Mouse (Mus musculus): Measurements from ENCODE around the gene Fgfr2.
A peak's percentile ranks its signal among the peaks of the same experiment; 100 is the strongest.

The Fgfr2 gene

GRCm38 (mm10) chr7:131609677-131610076 lies 1513.5 kb downstream of the Fgfr2 start:
- Histone ChIP-seq H3K4me1 (replicated peaks; ENCODE audit: low read depth, low read length) (peaks cover 8% of the 10 kb centered on the region), H3K36me3 (ENCODE audit: insufficient read depth, low read length) (no peaks in the 10 kb centered on the region), H3K4me3 (replicated peaks; ENCODE audit: low read length) (no peak overlapping the region), H3K9me3 (ENCODE audit: low read length) (no peaks in the 10 kb centered on the region), H3K27me3 (ENCODE audit: insufficient read depth, low read length) (no peaks in the 10 kb centered on the region; the same call in 1 of the 2 replicates)
- TF ChIP-seq POU5F1 (IDR thresholded peaks at IDR 0.05; ENCODE audit: borderline replicate concordance, low read length) (no peak), CTCF (conservative IDR thresholded peaks at IDR 0.05; ENCODE audit: low read length) (no peak), NANOG (IDR thresholded peaks at IDR 0.05; ENCODE audit: borderline replicate concordance, low read length) (no peak)

- H3K4me1 ChIP-seq (replicated peaks; ENCODE audit: low read depth, low read length) = peaks cover 10% of the 10 kb centered on the region
- H3K36me3 ChIP-seq (ENCODE audit: insufficient read depth, low read length) = no peaks in the 10 kb centered on the region
- TF ChIP-seq NANOG (IDR thresholded peaks at IDR 0.05; ENCODE audit: borderline replicate concordance, low read length) = no peak
- H3K27me3 ChIP-seq (ENCODE audit: insufficient read depth, low read length) = no peaks in the 10 kb centered on the region; the same call in 1 of the 2 replicates
- no peaks in the 10 kb centered on the region for H3K9me3 ChIP-seq (ENCODE audit: low read length)
- no peak overlapping the region for H3K4me3 ChIP-seq (replicated peaks; ENCODE audit: low read length)
Observed at GRCm38 (mm10) chr7:131608049-131608448, 1515.1 kb downstream of the Fgfr2 start.

GRCm38 (mm10) chr7:131605481-131605880 lies 1517.7 kb downstream of the Fgfr2 start:
- TF ChIP-seq CTCF (conservative IDR thresholded peaks at IDR 0.05; ENCODE audit: low read length) = no peak
- TF ChIP-seq POU5F1 (IDR thresholded peaks at IDR 0.05; ENCODE audit: borderline replicate concordance, low read length) = no peak
- TF ChIP-seq NANOG (IDR thresholded peaks at IDR 0.05; ENCODE audit: borderline replicate concordance, low read length) = no peak
- Histone ChIP-seq H3K4me3 (replicated peaks; ENCODE audit: low read length) (no peak overlapping the region), H3K36me3 (ENCODE audit: insufficient read depth, low read length) (no peaks in the 10 kb centered on the region), H3K27me3 (ENCODE audit: insufficient read depth, low read length) (peaks cover under 1% of the 10 kb centered on the region; the same call in 1 of the 2 replicates), H3K4me1 (replicated peaks; ENCODE audit: low read depth, low read length) (peaks cover 10% of the 10 kb centered on the region), H3K9me3 (ENCODE audit: low read length) (no peaks in the 10 kb centered on the region)

GRCm38 (mm10) chr7:131604946-131605345 lies 1518.2 kb downstream of the Fgfr2 start:
- Histone ChIP-seq H3K36me3 (ENCODE audit: insufficient read depth, low read length) (no peaks in the 10 kb centered on the region), H3K4me3 (replicated peaks; ENCODE audit: low read length) (no peak overlapping the region), H3K9me3 (ENCODE audit: low read length) (no peaks in the 10 kb centered on the region), H3K4me1 (replicated peaks; ENCODE audit: low read depth, low read length) (peaks cover 10% of the 10 kb centered on the region), H3K27me3 (ENCODE audit: insufficient read depth, low read length) (peaks cover 6% of the 10 kb centered on the region; the same call in 1 of the 2 replicates)
- TF ChIP-seq NANOG (IDR thresholded peaks at IDR 0.05; ENCODE audit: borderline replicate concordance, low read length) = no peak

GRCm38 (mm10) chr7:131603186-131603585 lies 1520.0 kb downstream of the Fgfr2 start:
- Histone ChIP-seq H3K36me3 (ENCODE audit: insufficient read depth, low read length) (no peaks in the 10 kb centered on the region), H3K4me1 (replicated peaks; ENCODE audit: low read depth, low read length) (peaks cover 5% of the 10 kb centered on the region; the same call in 1 of the 2 replicates), H3K9me3 (ENCODE audit: low read length) (no peaks in the 10 kb centered on the region), H3K4me3 (replicated peaks; ENCODE audit: low read length) (no peak overlapping the region), H3K27me3 (ENCODE audit: insufficient read depth, low read length) (peaks cover 9% of the 10 kb centered on the region; the same call in 1 of the 2 replicates)
- TF ChIP-seq NANOG (IDR thresholded peaks at IDR 0.05; ENCODE audit: borderline replicate concordance, low read length) = no peak
- TF ChIP-seq POU5F1 (IDR thresholded peaks at IDR 0.05; ENCODE audit: borderline replicate concordance, low read length) = no peak
- no peak for TF ChIP-seq CTCF (conservative IDR thresholded peaks at IDR 0.05; ENCODE audit: low read length)

GRCm38 (mm10) chr7:131602106-131602505 lies 1521.0 kb downstream of the Fgfr2 start:
- Histone ChIP-seq H3K27me3 (ENCODE audit: insufficient read depth, low read length) (peaks cover 14% of the 10 kb centered on the region), H3K36me3 (ENCODE audit: insufficient read depth, low read length) (no peaks in the 10 kb centered on the region), H3K4me1 (replicated peaks; ENCODE audit: low read depth, low read length) (peaks cover 7% of the 10 kb centered on the region; the same call in 1 of the 2 replicates), H3K9me3 (ENCODE audit: low read length) (no peaks in the 10 kb centered on the region), H3K4me3 (replicated peaks; ENCODE audit: low read length) (no peak overlapping the region)
- TF ChIP-seq NANOG (IDR thresholded peaks at IDR 0.05; ENCODE audit: borderline replicate concordance, low read length) (no peak), POU5F1 (IDR thresholded peaks at IDR 0.05; ENCODE audit: borderline replicate concordance, low read length) (no peak), CTCF (conservative IDR thresholded peaks at IDR 0.05; ENCODE audit: low read length) (no peak)

- no peaks in the 10 kb centered on the region for H3K9me3 ChIP-seq (ENCODE audit: low read length)
- no peak overlapping the region for H3K4me3 ChIP-seq (replicated peaks; ENCODE audit: low read length)
- TF ChIP-seq CTCF (conservative IDR thresholded peaks at IDR 0.05; ENCODE audit: low read length) (peak; percentile 53), POU5F1 (IDR thresholded peaks at IDR 0.05; ENCODE audit: borderline replicate concordance, low read length) (no peak)
- H3K36me3 ChIP-seq (ENCODE audit: insufficient read depth, low read length) = no peaks in the 10 kb centered on the region
- H3K27me3 ChIP-seq (ENCODE audit: insufficient read depth, low read length) = peaks cover 16% of the 10 kb centered on the region
- peaks cover 5% of the 10 kb centered on the region; the same call in 1 of the 2 replicates for H3K4me1 ChIP-seq (replicated peaks; ENCODE audit: low read depth, low read length)
Observed at GRCm38 (mm10) chr7:131598483-131598824, 1524.7 kb downstream of the Fgfr2 start.

- TF ChIP-seq NANOG (IDR thresholded peaks at IDR 0.05; ENCODE audit: borderline replicate concordance, low read length) = no peak
- TF ChIP-seq CTCF (conservative IDR thresholded peaks at IDR 0.05; ENCODE audit: low read length) = no peak
- TF ChIP-seq POU5F1 (IDR thresholded peaks at IDR 0.05; ENCODE audit: borderline replicate concordance, low read length) = no peak
- Histone ChIP-seq H3K4me3 (replicated peaks; ENCODE audit: low read length) (no peak overlapping the region), H3K4me1 (replicated peaks; ENCODE audit: low read depth, low read length) (peaks cover 5% of the 10 kb centered on the region; the same call in 1 of the 2 replicates), H3K36me3 (ENCODE audit: insufficient read depth, low read length) (no peaks in the 10 kb centered on the region), H3K9me3 (ENCODE audit: low read length) (no peaks in the 10 kb centered on the region), H3K27me3 (ENCODE audit: insufficient read depth, low read length) (peaks cover 16% of the 10 kb centered on the region)
Observed at GRCm38 (mm10) chr7:131597779-131598482, 1525.2 kb downstream of the Fgfr2 start.

GRCm38 (mm10) chr7:131585551-131585950 lies 1537.6 kb downstream of the Fgfr2 start:
- no peak overlapping the region for H3K4me3 ChIP-seq (replicated peaks; ENCODE audit: low read length)
- TF ChIP-seq NANOG (IDR thresholded peaks at IDR 0.05; ENCODE audit: borderline replicate concordance, low read length) = no peak
- TF ChIP-seq CTCF (conservative IDR thresholded peaks at IDR 0.05; ENCODE audit: low read length) = no peak
- no peak for TF ChIP-seq POU5F1 (IDR thresholded peaks at IDR 0.05; ENCODE audit: borderline replicate concordance, low read length)

More at GRCm38 (mm10) chr7:131585551-131585950, 1537.6 kb downstream of the Fgfr2 start:
- no peaks in the 10 kb centered on the region for H3K27me3 ChIP-seq (ENCODE audit: insufficient read depth, low read length)
- H3K9me3 ChIP-seq (ENCODE audit: low read length) = no peaks in the 10 kb centered on the region
- no peaks in the 10 kb centered on the region for H3K36me3 ChIP-seq (ENCODE audit: insufficient read depth, low read length)
- no peaks in the 10 kb centered on the region for H3K4me1 ChIP-seq (replicated peaks; ENCODE audit: low read depth, low read length)

All from E14TG2a.4 (cell line).